Mouse (Mus musculus): ENCODE measurements around the gene Luzp2. TPM values are rescaled to one million over a fixed set of nuclear protein-coding genes. Genes with fewer than 3 reads are reported as not detected.

Gene Luzp2
- polyA plus RNA-seq, 1 experiment, result not detected

DNA sequence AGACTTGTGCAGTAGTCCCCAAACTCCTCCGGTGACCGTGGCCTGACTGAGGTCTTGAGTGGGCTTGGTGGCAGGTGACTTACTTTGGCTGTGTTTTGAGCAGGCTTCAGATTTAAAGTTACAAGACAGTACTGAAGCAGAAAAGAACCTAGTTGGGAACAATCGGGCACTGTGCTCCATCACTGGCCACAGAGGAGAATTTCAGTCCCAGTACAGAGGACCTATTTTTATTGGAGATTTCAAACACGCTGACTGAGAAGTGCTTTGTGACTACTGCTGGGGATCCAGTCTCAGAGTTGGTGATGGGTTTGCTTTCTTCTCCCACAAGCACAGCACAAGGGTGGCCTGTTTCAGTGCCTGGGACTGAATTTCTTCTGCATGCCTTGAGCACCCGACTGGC lies 1.1 kb downstream of the Luzp2 start:
- H3K4me3 ChIP-seq (ENCODE audit: insufficient read depth, poor library complexity, severe bottlenecking), result no peak overlapping the region
- no peaks in the 10 kb centered on the region for H3K79me2 ChIP-seq (ENCODE audit: control insufficient read depth, insufficient read depth)
- no peak overlapping the region for H3ac ChIP-seq (ENCODE audit: control insufficient read depth, insufficient read length, low read depth)
- H3K79me3 ChIP-seq (ENCODE audit: low read depth), result no peaks in the 10 kb centered on the region
- H3K27me3 ChIP-seq (ENCODE audit: control insufficient read depth, insufficient read depth, insufficient read length), result no peaks in the 10 kb centered on the region
- TF ChIP-seq CTCF (IDR thresholded peaks at IDR 0.05; ENCODE audit: control insufficient read depth, insufficient read depth, insufficient read length), result no peak
- TF ChIP-seq MAX (IDR thresholded peaks at IDR 0.05), result no peak
- no peaks in the 10 kb centered on the region for H3K36me3 ChIP-seq (ENCODE audit: control insufficient read depth, insufficient read depth)

GRCm38 (mm10) chr7:54842807-54843335 lies 7.6 kb downstream of the Luzp2 start:
- Histone ChIP-seq H3K79me2 (ENCODE audit: control insufficient read depth, insufficient read depth) (no peaks in the 10 kb centered on the region), H3ac (ENCODE audit: control insufficient read depth, insufficient read length, low read depth) (no peak overlapping the region), H3K36me3 (ENCODE audit: control insufficient read depth, insufficient read depth) (no peaks in the 10 kb centered on the region), H3K79me3 (ENCODE audit: low read depth) (no peaks in the 10 kb centered on the region), H3K27me3 (ENCODE audit: control insufficient read depth, insufficient read depth, insufficient read length) (no peaks in the 10 kb centered on the region), H3K4me3 (ENCODE audit: insufficient read depth, poor library complexity, severe bottlenecking) (no peak overlapping the region)
- TF ChIP-seq MAX (IDR thresholded peaks at IDR 0.05), result no peak
- no peak for TF ChIP-seq USF1 (IDR thresholded peaks at IDR 0.05; ENCODE audit: low read depth)

DNA sequence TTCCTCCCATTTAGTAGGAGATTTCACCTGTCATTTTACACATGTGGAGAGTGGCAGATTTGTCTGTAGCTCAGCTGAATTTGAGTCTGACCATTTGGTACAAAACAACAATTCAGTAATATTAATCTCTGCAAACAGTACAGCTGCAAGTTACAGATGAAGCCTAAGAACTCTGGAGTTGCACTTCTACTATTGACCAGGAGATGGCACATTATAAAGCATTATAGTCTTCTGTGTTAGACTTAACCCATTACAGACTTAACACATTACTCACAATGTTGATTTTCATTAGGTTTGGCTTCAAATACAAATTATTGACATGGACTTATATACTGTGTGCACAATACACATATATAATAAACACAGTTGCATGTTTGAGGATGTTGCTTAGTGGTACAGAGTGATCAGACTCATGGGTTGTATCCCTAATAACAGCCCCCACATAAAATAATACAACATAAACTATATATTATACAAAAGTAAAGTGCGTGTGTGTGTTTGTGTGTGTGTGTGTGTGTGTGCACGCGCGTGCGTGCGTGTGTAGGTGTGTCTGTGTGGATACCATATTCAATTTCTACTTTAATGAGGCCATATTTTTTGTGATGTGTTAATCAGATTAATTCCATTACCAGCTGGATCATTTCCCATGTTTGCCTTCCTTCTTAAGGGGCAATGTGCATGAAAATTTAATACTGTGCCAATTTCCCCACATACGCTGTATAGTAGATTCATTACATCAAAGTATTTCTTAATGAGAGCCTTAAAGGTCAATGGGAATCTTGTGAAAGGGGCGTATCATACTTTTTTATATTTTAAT lies 10.8 kb downstream of the Luzp2 start:
- Histone ChIP-seq H3K27me3 (ENCODE audit: control insufficient read depth, insufficient read depth, insufficient read length) (no peaks in the 10 kb centered on the region), H3K79me3 (ENCODE audit: low read depth) (no peaks in the 10 kb centered on the region), H3K36me3 (ENCODE audit: control insufficient read depth, insufficient read depth) (no peaks in the 10 kb centered on the region), H3K4me3 (ENCODE audit: insufficient read depth, poor library complexity, severe bottlenecking) (no peak overlapping the region), H3K79me2 (ENCODE audit: control insufficient read depth, insufficient read depth) (no peaks in the 10 kb centered on the region), H3ac (ENCODE audit: control insufficient read depth, insufficient read length, low read depth) (no peak overlapping the region)
- TF ChIP-seq FOSL1 (IDR thresholded peaks at IDR 0.05; ENCODE audit: insufficient read depth, low read length, poor library complexity, severe bottlenecking) (no peak), MYOD1 (IDR thresholded peaks at IDR 0.05; ENCODE audit: control insufficient read depth, insufficient read length, low read depth) (no peak), MAX (IDR thresholded peaks at IDR 0.05) (no peak), CEBPB (IDR thresholded peaks at IDR 0.05; ENCODE audit: low read depth) (no peak), USF1 (IDR thresholded peaks at IDR 0.05; ENCODE audit: low read depth) (no peak), MYOG (IDR thresholded peaks at IDR 0.05; ENCODE audit: control insufficient read depth, extremely low read depth, insufficient read length) (no peak), CTCF (IDR thresholded peaks at IDR 0.05; ENCODE audit: control insufficient read depth, insufficient read depth, insufficient read length) (no peak)

DNA sequence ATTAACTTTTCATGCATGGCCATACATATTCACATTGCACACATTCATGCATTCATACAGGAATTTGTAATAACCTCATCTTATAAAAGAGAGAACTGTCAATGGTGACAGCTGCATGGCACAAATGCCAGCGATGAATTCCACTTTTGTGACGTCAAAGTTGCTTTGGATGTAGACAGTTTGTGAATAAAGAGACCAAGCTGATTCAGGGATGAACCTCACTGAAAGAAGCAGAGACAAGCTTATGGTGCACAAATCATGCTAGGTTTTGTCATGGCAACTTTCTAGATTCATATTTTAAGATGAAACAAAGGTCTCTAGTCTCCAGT lies 11.4 kb downstream of the Luzp2 start:
- no peak overlapping the region for H3K4me3 ChIP-seq (ENCODE audit: insufficient read depth, poor library complexity, severe bottlenecking)
- H3K79me3 ChIP-seq (ENCODE audit: low read depth), result no peaks in the 10 kb centered on the region
- no peaks in the 10 kb centered on the region for H3K79me2 ChIP-seq (ENCODE audit: control insufficient read depth, insufficient read depth)
- TF ChIP-seq FOSL1 (IDR thresholded peaks at IDR 0.05; ENCODE audit: insufficient read depth, low read length, poor library complexity, severe bottlenecking) (no peak), MYOG (IDR thresholded peaks at IDR 0.05; ENCODE audit: control insufficient read depth, extremely low read depth, insufficient read length) (no peak), MYOD1 (IDR thresholded peaks at IDR 0.05; ENCODE audit: control insufficient read depth, insufficient read length, low read depth) (no peak), CEBPB (IDR thresholded peaks at IDR 0.05; ENCODE audit: low read depth) (no peak), USF1 (IDR thresholded peaks at IDR 0.05; ENCODE audit: low read depth) (no peak), CTCF (IDR thresholded peaks at IDR 0.05; ENCODE audit: control insufficient read depth, insufficient read depth, insufficient read length) (no peak), MAX (IDR thresholded peaks at IDR 0.05) (no peak)
- no peak overlapping the region for H3ac ChIP-seq (ENCODE audit: control insufficient read depth, insufficient read length, low read depth)
- H3K27me3 ChIP-seq (ENCODE audit: control insufficient read depth, insufficient read depth, insufficient read length), result no peaks in the 10 kb centered on the region
- H3K36me3 ChIP-seq (ENCODE audit: control insufficient read depth, insufficient read depth), result no peaks in the 10 kb centered on the region

DNA sequence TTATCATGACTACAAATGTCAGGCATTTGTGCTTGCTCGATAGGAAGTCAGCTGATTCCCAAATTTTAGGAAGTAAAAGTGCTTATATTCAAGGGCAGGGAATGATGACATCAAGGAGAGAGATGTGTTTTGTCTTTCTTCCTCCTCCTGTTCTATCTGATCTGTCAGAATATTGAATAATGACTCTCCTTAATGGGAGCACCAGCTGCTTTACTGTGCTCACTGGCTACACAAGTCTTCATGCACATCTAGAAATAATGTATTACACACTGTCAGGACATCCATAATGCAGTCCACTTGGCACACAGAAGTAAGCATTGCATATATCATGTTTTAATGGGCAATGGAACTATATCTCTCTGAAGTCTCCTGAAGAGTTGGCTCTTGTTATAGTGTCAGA lies 17.6 kb downstream of the Luzp2 start:
- no peak overlapping the region for H3K4me3 ChIP-seq (ENCODE audit: insufficient read depth, poor library complexity, severe bottlenecking)
- H3K36me3 ChIP-seq (ENCODE audit: control insufficient read depth, insufficient read depth), result no peaks in the 10 kb centered on the region
- H3K79me2 ChIP-seq (ENCODE audit: control insufficient read depth, insufficient read depth), result no peaks in the 10 kb centered on the region
- H3K79me3 ChIP-seq (ENCODE audit: low read depth), result no peaks in the 10 kb centered on the region
- TF ChIP-seq MYOG (IDR thresholded peaks at IDR 0.05; ENCODE audit: control insufficient read depth, extremely low read depth, insufficient read length) (no peak), CTCF (IDR thresholded peaks at IDR 0.05; ENCODE audit: control insufficient read depth, insufficient read depth, insufficient read length) (no peak), MYOD1 (IDR thresholded peaks at IDR 0.05; ENCODE audit: control insufficient read depth, insufficient read length, low read depth) (no peak), MAX (IDR thresholded peaks at IDR 0.05) (no peak), FOSL1 (IDR thresholded peaks at IDR 0.05; ENCODE audit: insufficient read depth, low read length, poor library complexity, severe bottlenecking) (no peak), CEBPB (IDR thresholded peaks at IDR 0.05; ENCODE audit: low read depth) (no peak), USF1 (IDR thresholded peaks at IDR 0.05; ENCODE audit: low read depth) (no peak)
- H3K27me3 ChIP-seq (ENCODE audit: control insufficient read depth, insufficient read depth, insufficient read length), result no peaks in the 10 kb centered on the region
- H3ac ChIP-seq (ENCODE audit: control insufficient read depth, insufficient read length, low read depth), result no peak overlapping the region

DNA sequence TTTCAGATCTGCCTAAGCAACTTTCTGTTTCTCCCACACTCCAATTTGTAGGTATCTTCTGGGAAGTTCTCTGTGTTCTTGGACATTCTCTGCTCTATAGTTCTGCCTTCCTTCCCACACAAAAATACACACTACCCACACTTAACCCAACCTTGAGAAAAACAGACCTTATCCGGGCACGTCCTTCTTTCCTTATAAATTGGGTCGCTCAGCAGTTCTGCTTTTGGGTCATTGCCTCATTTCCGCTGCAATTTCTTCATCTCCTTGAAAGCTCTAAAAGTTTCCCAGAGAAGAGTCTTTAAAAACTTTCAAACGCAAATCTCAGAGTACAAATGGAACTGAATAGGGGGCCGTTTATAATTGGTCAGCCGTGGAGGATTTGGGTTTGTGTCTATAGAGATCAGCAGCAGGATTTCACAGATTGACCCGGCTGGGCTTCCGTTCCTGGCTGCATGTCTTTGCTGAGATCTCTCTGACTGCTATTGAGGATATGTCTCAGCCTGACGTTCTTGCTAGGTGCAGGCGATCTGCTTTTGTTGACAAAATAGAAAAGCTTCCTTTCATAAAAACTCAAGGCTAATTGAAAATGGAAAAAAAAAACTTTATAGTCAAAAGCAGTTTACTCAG lies 26.0 kb downstream of the Luzp2 start:
- Histone ChIP-seq H3K4me3 (ENCODE audit: insufficient read depth, poor library complexity, severe bottlenecking) (no peak overlapping the region), H3K36me3 (ENCODE audit: control insufficient read depth, insufficient read depth) (no peaks in the 10 kb centered on the region), H3ac (ENCODE audit: control insufficient read depth, insufficient read length, low read depth) (no peak overlapping the region), H3K79me3 (ENCODE audit: low read depth) (no peaks in the 10 kb centered on the region), H3K79me2 (ENCODE audit: control insufficient read depth, insufficient read depth) (no peaks in the 10 kb centered on the region), H3K27me3 (ENCODE audit: control insufficient read depth, insufficient read depth, insufficient read length) (no peaks in the 10 kb centered on the region)
- TF ChIP-seq CEBPB (IDR thresholded peaks at IDR 0.05; ENCODE audit: low read depth) (no peak), FOSL1 (IDR thresholded peaks at IDR 0.05; ENCODE audit: insufficient read depth, low read length, poor library complexity, severe bottlenecking) (no peak), MYOG (IDR thresholded peaks at IDR 0.05; ENCODE audit: control insufficient read depth, extremely low read depth, insufficient read length) (no peak), MAX (IDR thresholded peaks at IDR 0.05) (no peak), MYOD1 (IDR thresholded peaks at IDR 0.05; ENCODE audit: control insufficient read depth, insufficient read length, low read depth) (no peak), USF1 (IDR thresholded peaks at IDR 0.05; ENCODE audit: low read depth) (no peak), CTCF (IDR thresholded peaks at IDR 0.05; ENCODE audit: control insufficient read depth, insufficient read depth, insufficient read length) (no peak)

Measured in C2C12 (cell line).